Mouse (Mus musculus) heart, postnatal 14 days (tissue): ENCODE data around the gene Krtap5-1. TPM values are rescaled to one million over a fixed set of nuclear protein-coding genes. Genes with fewer than 3 reads are reported as not detected.
"Not testable (repeated sequence)": the region's sequence is repeated elsewhere in the genome, so short reads cannot be mapped to it uniquely, and the experiment has no call there.

Source experiments
- DNase-seq, 2 experiments: peaks; one replicate each; pipeline ENCODE4 v3.0.0; 2021 to 2022
- intact Hi-C: fragments of 180-260 bp; cut with DNase I; formaldehyde crosslinking; loops from one replicate; pipeline ENCODE4 v1.15.1; 2025
- long read RNA-seq, 2 experiments: library from polyadenylated mRNA; stranded (forward); transcript quantifications; one replicate each; pipeline ENCODE4 v2.0.0; 2021
- total RNA-seq, 2 experiments: library from RNA; stranded (reverse); gene quantifications; 2 replicates each; pipeline ENCODE4 v1.2.3; 2021

The Krtap5-1 gene
- not detected for total RNA-seq
- long read RNA-seq, experiment 1 = 0 reads
- long read RNA-seq, experiment 2 = 0 reads

GRCm38 (mm10) chr7:142297018-142297417, at the start of gene Krtap5-1:
Gene Krtap5-1 (minus strand): TSS chr7:142297118.
- DNase-seq, intact Hi-C loops: not testable (repeated sequence)

GRCm38 (mm10) chr7:142342247-142342640, 45.3 kb upstream of the Krtap5-1 start:
- intact Hi-C loops = no loop called here
- DNase-seq = no peak

- intact Hi-C loops = no loop called here
- DNase-seq = no peak
Observed at GRCm38 (mm10) chr7:142341564-142342246, 44.8 kb upstream of the Krtap5-1 start.

- no peak for DNase-seq
- intact Hi-C loops = no loop called here
Observed at GRCm38 (mm10) chr7:142340269-142340970, 43.5 kb upstream of the Krtap5-1 start.

- DNase-seq = no peak
- intact Hi-C loops = loop anchor here (2.0 kb wide), 3 partner anchors 18 to 162 kb away; no protein-coding TSS in a partner anchor
Observed at GRCm38 (mm10) chr7:142335151-142335550, 38.2 kb upstream of the Krtap5-1 start.

GRCm38 (mm10) chr7:142334246-142334645, 37.3 kb upstream of the Krtap5-1 start:
- peak; percentile 92 to 96 for DNase-seq
- intact Hi-C loops = loop anchor here (1.0 to 5.0 kb wide), 6 partner anchors 17 to 343 kb away; no protein-coding TSS in a partner anchor

- DNase-seq = not testable (repeated sequence)
- intact Hi-C loops = loop anchor here (5.0 kb wide), 2 partner anchors 250 to 345 kb away; no protein-coding TSS in a partner anchor
Observed at GRCm38 (mm10) chr7:142332741-142333140, 35.8 kb upstream of the Krtap5-1 start.

GRCm38 (mm10) chr7:142331281-142331680, 34.4 kb upstream of the Krtap5-1 start:
- intact Hi-C loops = loop anchor here (5.0 kb wide), 2 partner anchors 251 to 346 kb away; no protein-coding TSS in a partner anchor
- no peak for DNase-seq

GRCm38 (mm10) chr7:142330271-142330724, 33.4 kb upstream of the Krtap5-1 start:
- intact Hi-C loops = loop anchor here (5.0 kb wide), 2 partner anchors 252 to 347 kb away; no protein-coding TSS in a partner anchor
- DNase-seq = peak; percentile 78 to 80

GRCm38 (mm10) chr7:142328507-142328906, 31.6 kb upstream of the Krtap5-1 start:
- DNase-seq = no peak
- intact Hi-C loops = no loop called here

GRCm38 (mm10) chr7:142326714-142327445, 30.0 kb upstream of the Krtap5-1 start:
- no peak for DNase-seq
- intact Hi-C loops = no loop called here

GRCm38 (mm10) chr7:142323396-142324117, 26.6 kb upstream of the Krtap5-1 start:
- no peak for DNase-seq
- intact Hi-C loops = no loop called here

GRCm38 (mm10) chr7:142322641-142323040, 25.7 kb upstream of the Krtap5-1 start:
- intact Hi-C loops = no loop called here
- no peak for DNase-seq

GRCm38 (mm10) chr7:142321637-142322306, 24.9 kb upstream of the Krtap5-1 start:
- intact Hi-C loops = not testable (repeated sequence)

GRCm38 (mm10) chr7:142320906-142321305, 24.0 kb upstream of the Krtap5-1 start:
- DNase-seq = no peak
- intact Hi-C loops = no loop called here

More at GRCm38 (mm10) chr7:142321637-142322306, 24.9 kb upstream of the Krtap5-1 start:
- DNase-seq = not testable (repeated sequence)

- DNase-seq = no peak
- intact Hi-C loops = loop anchor here (5.0 kb wide), 2 partner anchors 118 to 183 kb away; no protein-coding TSS in a partner anchor
Observed at GRCm38 (mm10) chr7:142319124-142319523, 22.2 kb upstream of the Krtap5-1 start.

- intact Hi-C loops = loop anchor here (2.0 to 5.0 kb wide), 5 partner anchors 18 to 358 kb away; no protein-coding TSS in a partner anchor
- no peak for DNase-seq
Observed at GRCm38 (mm10) chr7:142317216-142317615, 20.3 kb upstream of the Krtap5-1 start.

GRCm38 (mm10) chr7:142316558-142316957, 19.6 kb upstream of the Krtap5-1 start:
- peak; percentile 22 to 52 for DNase-seq
- intact Hi-C loops = loop anchor here (2.0 to 5.0 kb wide), 5 partner anchors 18 to 358 kb away; no protein-coding TSS in a partner anchor
